Mouse (Mus musculus) erythroid progenitor cell, adult 5-6 weeks (primary cell): Measurements from ENCODE around the gene Abcb8. TPM values are rescaled to one million over a fixed set of nuclear protein-coding genes. Genes with fewer than 3 reads are reported as not detected.
"Not testable (repeated sequence)": the region's sequence is repeated elsewhere in the genome, so short reads cannot be mapped to it uniquely, and the experiment has no call there.

Experiments
- ATAC-seq: replicated peaks from 2 replicates; pipeline ENCODE4 v1.8.0; 2016; ENCODE audit warnings: moderate number of reproducible peaks, mild to moderate bottlenecking, moderate TSS enrichment, inconsistent platforms; ENCODE audit not compliant: poor library complexity, low FRiP score, severe bottlenecking
- total RNA-seq, 2 experiments: library from RNA; stranded (forward) in 1 of 2; stranded (reverse) in 1 of 2; fragments of 150-400 nt in 1 of 2; fragments of 186-747, 209-891 nt in 1 of 2; gene quantifications; 2 replicates each; pipeline versions ENCODE4 v1.2.3 to v1.2.4; 2015 to 2017; ENCODE audit warnings: low replicate concordance in 2 of 2

Abcb8 gene
- total RNA-seq, 2 experiments from 2014 or later = 1.7 TPM; not detected in 1

DNA sequence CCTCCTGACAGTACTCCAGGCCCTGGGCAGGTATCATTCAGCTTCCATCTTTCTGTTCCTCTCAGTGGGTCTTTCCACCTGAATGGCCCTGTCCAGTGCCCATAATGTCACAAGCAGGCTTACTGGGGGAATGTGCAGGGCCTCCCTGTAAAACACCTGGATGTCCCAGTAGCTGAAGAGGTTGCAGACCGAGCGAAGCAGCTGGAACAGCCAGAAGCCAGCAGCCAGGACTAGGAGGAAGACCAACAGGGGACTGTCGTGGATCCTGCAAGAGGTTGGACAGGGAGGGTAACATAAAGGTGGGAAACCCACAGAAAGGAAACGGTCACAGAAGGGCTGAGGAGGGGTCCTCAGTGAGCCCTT lies 3.8 kb upstream of the Abcb8 start:
- no peak for ATAC-seq

DNA sequence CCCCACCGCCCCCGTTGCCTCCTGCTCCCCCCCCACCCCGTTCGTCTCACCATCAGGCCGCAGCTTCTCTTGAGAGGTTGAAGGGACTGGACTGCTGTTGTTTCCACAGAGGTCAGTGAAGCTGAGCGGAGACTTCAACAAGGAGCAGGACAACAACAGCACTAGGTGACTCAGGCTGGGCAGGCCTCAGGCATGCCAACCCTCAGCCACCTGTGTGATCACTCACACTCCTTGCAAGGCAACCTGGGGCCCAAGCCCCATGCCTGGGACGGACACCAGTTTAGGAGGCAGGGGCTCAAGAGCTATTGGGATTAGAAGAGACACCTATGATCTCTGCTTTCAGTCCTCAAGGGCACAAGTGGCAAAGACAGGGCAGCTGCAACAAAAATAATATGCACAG lies 1.6 kb upstream of the Abcb8 start, which contains the start of gene Atg9b:
Gene Atg9b, minus strand, starts transcription at position 280 of the 400 bp plus-strand sequence.
- no peak for ATAC-seq

- no peak for ATAC-seq
These were observed 739 bp upstream of the Abcb8 start for GRCm38 (mm10) chr5:24392724-24393123.

DNA sequence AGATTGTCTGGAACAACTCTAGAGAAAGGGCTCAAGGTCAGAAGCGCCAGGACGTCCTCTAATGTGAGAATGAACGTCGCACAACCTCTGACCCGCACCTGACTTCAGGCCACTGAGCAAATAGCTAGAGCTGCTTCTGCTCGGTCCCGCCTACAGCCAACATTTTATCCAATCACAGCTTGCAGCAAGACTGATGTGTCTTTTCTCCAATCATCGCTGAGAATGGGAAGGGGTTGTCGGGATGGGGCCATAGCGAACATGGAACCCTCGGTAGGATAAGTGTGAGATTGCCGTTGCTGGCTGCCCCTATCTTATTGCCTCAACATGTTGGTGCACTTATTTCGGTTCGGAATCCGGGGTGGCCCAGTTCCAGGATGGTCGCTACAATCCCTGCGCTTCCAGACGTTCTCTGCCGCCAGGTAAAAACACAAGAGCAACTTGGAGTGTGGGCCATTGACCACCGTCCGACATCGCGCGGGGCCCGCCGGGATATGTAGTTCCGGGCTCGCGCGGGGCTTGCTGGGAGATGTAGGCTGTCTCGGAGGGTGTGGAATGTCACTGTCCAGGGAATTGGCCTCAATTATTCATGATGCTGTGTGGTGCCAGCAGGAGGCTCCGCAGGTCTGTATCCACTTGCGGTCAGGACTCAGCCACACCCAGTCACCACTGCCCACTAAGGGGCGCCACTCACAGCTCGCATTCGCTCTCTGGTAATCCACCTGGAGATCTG lies 867 bp downstream of the Abcb8 start:
- peak; percentile 93 for ATAC-seq

- not testable (repeated sequence) for ATAC-seq
These were observed 2.8 kb downstream of the Abcb8 start for GRCm38 (mm10) chr5:24396254-24396653.

DNA sequence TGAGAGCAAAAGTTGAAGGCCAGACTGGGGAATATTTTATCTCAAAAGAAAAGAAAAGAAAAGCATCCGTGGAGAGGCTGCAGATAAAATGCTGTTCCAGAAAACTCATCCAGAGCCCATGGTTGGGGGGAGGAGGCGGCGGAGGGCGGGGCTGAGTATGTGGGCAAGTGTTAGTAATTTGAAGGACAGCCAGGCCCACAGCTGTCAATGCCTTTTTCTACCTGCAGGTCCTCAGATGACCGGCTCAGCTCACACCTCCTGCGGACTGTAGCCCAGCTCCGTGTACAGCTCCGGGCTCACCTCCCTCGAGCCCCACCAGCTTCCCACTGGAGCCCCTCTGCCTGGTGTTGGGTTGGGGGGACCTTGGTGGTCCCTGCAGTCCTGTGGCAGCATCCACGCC lies 6.2 kb downstream of the Abcb8 start:
- no peak for ATAC-seq

GRCm38 (mm10) chr5:24400362-24400761 lies 6.9 kb downstream of the Abcb8 start:
- ATAC-seq = no peak

DNA sequence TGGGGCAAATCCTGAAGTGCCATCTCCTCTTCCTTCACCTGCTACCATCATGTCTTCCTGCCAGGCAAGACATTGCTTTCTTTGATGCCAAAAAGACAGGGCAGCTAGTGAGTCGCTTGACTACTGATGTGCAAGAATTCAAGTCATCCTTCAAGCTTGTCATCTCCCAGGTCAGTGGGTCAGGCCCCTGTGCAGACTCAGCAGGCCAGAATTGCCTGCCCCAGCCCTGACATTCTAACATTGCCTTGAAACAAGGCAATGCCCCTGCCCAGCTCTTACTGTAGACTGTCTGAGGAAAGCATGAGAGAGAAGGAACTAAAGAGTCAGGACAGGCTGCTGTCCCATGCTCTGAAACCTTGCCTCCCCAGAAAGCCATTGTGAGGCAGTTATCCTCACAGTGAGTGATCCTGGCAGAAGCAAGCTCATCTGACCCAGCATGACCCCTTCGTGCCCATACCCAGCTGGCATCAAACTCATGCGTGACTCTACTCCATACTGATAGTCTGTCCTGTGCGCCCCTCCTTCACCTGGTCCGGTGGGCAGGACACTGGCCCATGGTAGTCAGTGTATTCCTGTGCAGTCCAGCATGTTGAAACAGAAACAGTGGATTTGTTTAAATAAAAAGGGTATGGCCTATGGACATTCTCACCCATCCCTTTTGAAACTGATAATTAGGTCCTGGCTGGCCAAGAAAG lies 7.6 kb downstream of the Abcb8 start:
- ATAC-seq = no peak

GRCm38 (mm10) chr5:24401969-24402368 lies 8.5 kb downstream of the Abcb8 start:
- ATAC-seq = no peak

DNA sequence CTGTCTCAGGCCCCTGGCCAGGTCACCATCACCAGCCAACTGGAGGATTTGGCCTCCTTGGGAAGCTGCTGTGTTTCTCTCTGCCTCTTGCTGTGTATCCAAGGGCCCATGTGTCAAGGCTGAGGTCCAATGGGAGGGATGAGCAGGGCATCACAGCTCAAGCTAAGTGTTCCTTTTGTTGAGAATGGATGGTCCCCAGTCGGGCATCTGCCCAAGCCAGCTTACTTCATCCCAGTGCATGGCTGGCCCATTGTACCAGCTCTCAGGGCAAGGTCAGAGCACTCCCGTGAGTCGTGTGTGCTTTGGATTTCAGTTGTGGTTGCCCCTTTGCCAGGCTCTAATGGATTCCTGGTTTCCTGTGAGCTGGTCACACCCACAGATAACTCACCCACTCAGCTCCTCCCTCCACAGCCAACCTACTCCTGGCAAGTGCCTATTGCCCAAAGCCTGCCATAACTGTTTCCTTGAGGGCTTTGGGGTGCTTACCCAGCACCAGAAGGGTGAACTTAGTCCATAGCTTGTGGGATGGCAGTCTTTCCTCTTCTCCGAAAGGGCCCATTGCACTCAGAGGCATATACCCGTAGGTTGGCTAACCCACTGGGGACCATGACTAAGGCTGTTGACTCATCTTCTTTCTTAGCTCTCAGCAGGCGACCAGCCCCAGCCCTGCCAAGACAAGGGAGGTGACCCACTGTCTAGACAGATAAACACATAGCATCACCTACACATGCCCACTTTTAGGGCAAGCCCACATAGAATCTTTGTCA lies 11.3 kb downstream of the Abcb8 start:
- 0 out of 2 replicates have a peak, but pooled peaks have one; percentile 60 for ATAC-seq

GRCm38 (mm10) chr5:24405389-24405876 lies 12.0 kb downstream of the Abcb8 start:
- ATAC-seq = no peak

DNA sequence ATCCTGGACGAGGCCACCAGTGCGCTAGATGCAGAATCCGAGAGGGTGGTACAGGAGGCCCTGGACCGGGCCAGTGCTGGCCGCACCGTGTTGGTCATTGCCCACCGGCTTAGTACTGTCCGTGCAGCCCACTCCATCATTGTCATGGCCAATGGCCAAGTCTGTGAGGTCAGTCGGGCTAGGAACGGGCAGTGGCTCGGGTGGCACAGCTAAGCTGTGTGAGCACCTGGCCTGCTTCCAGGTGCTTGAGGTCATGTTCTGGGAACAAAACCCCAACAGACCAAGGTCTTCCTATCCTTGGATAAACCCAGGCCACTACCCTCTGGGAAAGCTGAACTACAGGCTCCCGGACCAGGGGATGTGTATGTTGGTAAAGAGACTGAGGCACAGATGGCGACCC lies 15.2 kb downstream of the Abcb8 start:
- no peak for ATAC-seq

- no peak for ATAC-seq
These were observed 16.0 kb downstream of the Abcb8 start for GRCm38 (mm10) chr5:24409466-24409865.

- ATAC-seq = no peak
These were observed 18.6 kb downstream of the Abcb8 start for GRCm38 (mm10) chr5:24412063-24412462.

DNA sequence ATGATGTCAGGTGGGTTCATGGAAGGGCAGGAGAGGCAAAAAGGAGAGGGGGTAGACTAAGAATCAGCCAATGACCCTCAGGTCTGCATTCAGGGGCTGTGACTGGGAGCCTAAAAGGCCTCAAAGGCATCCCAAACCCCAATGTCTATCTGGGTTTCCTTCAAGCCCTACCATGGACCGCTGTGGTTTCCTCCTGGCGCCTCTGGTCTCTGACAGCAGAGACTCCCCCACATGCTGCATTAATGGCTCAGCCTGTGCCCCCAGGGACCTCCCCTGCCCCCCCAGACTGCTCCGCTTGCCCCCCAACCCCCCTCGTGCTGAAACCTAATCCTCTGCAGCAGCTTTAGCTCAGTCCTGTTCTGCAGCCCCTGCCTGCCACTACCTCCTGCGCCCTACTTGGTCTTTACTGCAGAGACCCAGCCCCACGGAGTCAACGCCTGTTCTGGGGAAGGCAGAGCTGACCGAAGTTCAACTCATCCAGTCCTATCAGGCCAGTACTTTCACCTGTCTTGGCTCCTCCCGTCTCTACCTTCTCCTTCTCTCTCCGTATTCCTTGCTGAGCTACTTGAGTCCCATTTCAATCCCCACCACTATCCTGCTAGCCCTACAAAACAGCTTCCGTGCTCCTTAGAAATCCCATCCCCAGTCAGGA lies 19.7 kb downstream of the Abcb8 start, which contains the start of gene Asic3:
Gene Asic3, plus strand, starts transcription at position 351 of the 652 bp plus-strand sequence.
- no peak for ATAC-seq

DNA sequence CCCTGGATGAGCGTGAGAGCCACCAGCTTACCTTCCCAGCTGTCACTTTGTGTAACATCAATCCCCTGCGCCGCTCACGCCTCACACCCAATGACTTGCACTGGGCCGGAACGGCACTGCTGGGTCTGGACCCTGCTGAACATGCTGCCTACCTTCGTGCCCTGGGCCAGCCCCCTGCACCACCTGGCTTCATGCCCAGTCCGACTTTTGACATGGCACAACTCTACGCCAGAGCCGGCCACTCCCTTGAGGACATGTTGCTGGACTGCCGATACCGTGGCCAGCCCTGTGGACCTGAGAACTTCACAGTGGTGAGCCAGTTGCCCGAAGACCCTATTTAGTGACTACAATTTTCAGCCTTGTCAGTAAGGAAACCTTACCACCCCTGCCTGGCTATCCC lies 20.5 kb downstream of the Abcb8 start:
- ATAC-seq = no peak

- peak; percentile 54; the same call in 1 of the 2 replicates for ATAC-seq
These were observed 22.8 kb downstream of the Abcb8 start for GRCm38 (mm10) chr5:24416222-24416736.

GRCm38 (mm10) chr5:24417587-24417986 lies 24.1 kb downstream of the Abcb8 start:
- no peak for ATAC-seq

GRCm38 (mm10) chr5:24420381-24420780 lies 26.9 kb downstream of the Abcb8 start:
- ATAC-seq = no peak
